Mouse (Mus musculus): ENCODE data around the gene Trim41.

GRCm38 (mm10) chr11:48809434-48809830, 7.7 kb downstream of the Trim41 start:
- TF ChIP-seq ZC3H11A (IDR thresholded peaks at IDR 0.05; ENCODE audit: borderline replicate concordance, low read depth, low read length) (no peak), ZNF384 (IDR thresholded peaks at IDR 0.05; ENCODE audit: low read depth, low read length) (no peak), MAFK (IDR thresholded peaks at IDR 0.05; ENCODE audit: insufficient read depth, low read depth, low read length) (no peak), CHD2 (IDR thresholded peaks at IDR 0.05; ENCODE audit: low read depth, low read length) (no peak), HCFC1 (IDR thresholded peaks at IDR 0.05; ENCODE audit: borderline replicate concordance, insufficient read depth, low read length) (no peak)

Measured in ES-E14 (cell line).